Mouse (Mus musculus): ENCODE results near the gene Rai1. TPM values are rescaled to one million over a fixed set of nuclear protein-coding genes. Genes with fewer than 3 reads are reported as not detected.

Rai1 gene
- polyA plus RNA-seq, 1 experiment from 2014 or later = 30.6 TPM

GRCm38 (mm10) chr11:60172074-60172473 is 67.3 kb downstream of the Rai1 start:
- ATAC-seq (ENCODE audit: insufficient number of reproducible peaks, insufficient read depth, low FRiP score, low read depth) = no peak
- peaks cover 53% of the 10 kb centered on the region for H3K4me1 ChIP-seq (ENCODE audit: control insufficient read depth, insufficient read depth, low read length)

GRCm38 (mm10) chr11:60173606-60174184 is 68.9 kb downstream of the Rai1 start:
- Histone ChIP-seq H3K27ac (ENCODE audit: low read length) (no peak overlapping the region), H3K9me3 (ENCODE audit: control insufficient read depth, low read depth, low read length) (no peaks in the 10 kb centered on the region), H3K4me3 (ENCODE audit: low read depth, low read length) (no peak overlapping the region), H3K9ac (replicated peaks; ENCODE audit: low read depth, low read length) (no peak overlapping the region), H3K36me3 (ENCODE audit: control insufficient read depth, insufficient read depth, low read length) (peaks cover 5% of the 10 kb centered on the region; the same call in 1 of the 2 replicates), H3K4me2 (replicated peaks; ENCODE audit: low read depth, low read length) (no peak overlapping the region), H3K27me3 (ENCODE audit: control insufficient read depth, insufficient read depth, low read length) (no peaks in the 10 kb centered on the region), H3K4me1 (ENCODE audit: control insufficient read depth, insufficient read depth, low read length) (peaks cover 53% of the 10 kb centered on the region)
- WGBS = 73% methylated on average over 10 of the region's 10 CpGs
- no peak for ATAC-seq (ENCODE audit: insufficient number of reproducible peaks, insufficient read depth, low FRiP score, low read depth)

More at GRCm38 (mm10) chr11:60172074-60172473, 67.3 kb downstream of the Rai1 start:
- Histone ChIP-seq H3K9me3 (ENCODE audit: control insufficient read depth, low read depth, low read length) (no peaks in the 10 kb centered on the region), H3K27me3 (ENCODE audit: control insufficient read depth, insufficient read depth, low read length) (no peaks in the 10 kb centered on the region), H3K36me3 (ENCODE audit: control insufficient read depth, insufficient read depth, low read length) (peaks cover 5% of the 10 kb centered on the region; the same call in 1 of the 2 replicates), H3K4me2 (replicated peaks; ENCODE audit: low read depth, low read length) (no peak overlapping the region), H3K9ac (replicated peaks; ENCODE audit: low read depth, low read length) (no peak overlapping the region), H3K4me3 (ENCODE audit: low read depth, low read length) (no peak overlapping the region), H3K27ac (ENCODE audit: low read length) (peak overlapping the region; percentile 40)
- WGBS = 72% methylated on average over 3 of the region's 3 CpGs

- under 1% methylated on average over 60 of the region's 66 CpGs for WGBS
- peak; percentile 35 for ATAC-seq (ENCODE audit: insufficient number of reproducible peaks, insufficient read depth, low FRiP score, low read depth)
- peak overlapping the region; percentile 90 for H3K27ac ChIP-seq (ENCODE audit: low read length)
- peak overlapping the region; percentile 60 for H3K4me3 ChIP-seq (ENCODE audit: low read depth, low read length)
- H3K36me3 ChIP-seq (ENCODE audit: control insufficient read depth, insufficient read depth, low read length) = no peaks in the 10 kb centered on the region
- peaks cover 56% of the 10 kb centered on the region for H3K4me1 ChIP-seq (ENCODE audit: control insufficient read depth, insufficient read depth, low read length)
- peak overlapping the region; percentile 59 for H3K9ac ChIP-seq (replicated peaks; ENCODE audit: low read depth, low read length)
- peak overlapping the region; percentile 98 for H3K4me2 ChIP-seq (replicated peaks; ENCODE audit: low read depth, low read length)
- H3K27me3 ChIP-seq (ENCODE audit: control insufficient read depth, insufficient read depth, low read length) = no peaks in the 10 kb centered on the region
- H3K9me3 ChIP-seq (ENCODE audit: control insufficient read depth, low read depth, low read length) = no peaks in the 10 kb centered on the region
Measured at GRCm38 (mm10) chr11:60175371-60176181, 70.8 kb downstream of the Rai1 start.

GRCm38 (mm10) chr11:60176182-60176974 is 71.6 kb downstream of the Rai1 start:
- ATAC-seq (ENCODE audit: insufficient number of reproducible peaks, insufficient read depth, low FRiP score, low read depth) = peak; percentile 39
- Histone ChIP-seq H3K4me2 (replicated peaks; ENCODE audit: low read depth, low read length) (peak overlapping the region; percentile 98), H3K36me3 (ENCODE audit: control insufficient read depth, insufficient read depth, low read length) (no peaks in the 10 kb centered on the region), H3K9ac (replicated peaks; ENCODE audit: low read depth, low read length) (peak overlapping the region; percentile 59), H3K4me3 (ENCODE audit: low read depth, low read length) (peak overlapping the region; percentile 60), H3K27ac (ENCODE audit: low read length) (peak overlapping the region; percentile 90), H3K27me3 (ENCODE audit: control insufficient read depth, insufficient read depth, low read length) (no peaks in the 10 kb centered on the region), H3K4me1 (ENCODE audit: control insufficient read depth, insufficient read depth, low read length) (peaks cover 60% of the 10 kb centered on the region), H3K9me3 (ENCODE audit: control insufficient read depth, low read depth, low read length) (no peaks in the 10 kb centered on the region)
- under 1% methylated on average over 66 of the region's 71 CpGs for WGBS

- H3K9me3 ChIP-seq (ENCODE audit: control insufficient read depth, low read depth, low read length) = no peaks in the 10 kb centered on the region
- peak overlapping the region; percentile 90 for H3K27ac ChIP-seq (ENCODE audit: low read length)
- peak overlapping the region; percentile 98 for H3K4me2 ChIP-seq (replicated peaks; ENCODE audit: low read depth, low read length)
- 1% methylated on average over 42 of the region's 42 CpGs for WGBS
- H3K4me1 ChIP-seq (ENCODE audit: control insufficient read depth, insufficient read depth, low read length) = peaks cover 63% of the 10 kb centered on the region
- H3K9ac ChIP-seq (replicated peaks; ENCODE audit: low read depth, low read length) = peak overlapping the region; percentile 59; the same call in 1 of the 2 replicates
- no peaks in the 10 kb centered on the region for H3K27me3 ChIP-seq (ENCODE audit: control insufficient read depth, insufficient read depth, low read length)
- no peak for ATAC-seq (ENCODE audit: insufficient number of reproducible peaks, insufficient read depth, low FRiP score, low read depth)
- H3K4me3 ChIP-seq (ENCODE audit: low read depth, low read length) = peak overlapping the region; percentile 60
- no peaks in the 10 kb centered on the region for H3K36me3 ChIP-seq (ENCODE audit: control insufficient read depth, insufficient read depth, low read length)
Measured at GRCm38 (mm10) chr11:60176975-60177657, 72.3 kb downstream of the Rai1 start.

- Histone ChIP-seq H3K4me2 (replicated peaks; ENCODE audit: low read depth, low read length) (peak overlapping the region; percentile 98; the same call in 1 of the 2 replicates), H3K4me1 (ENCODE audit: control insufficient read depth, insufficient read depth, low read length) (peaks cover 65% of the 10 kb centered on the region), H3K9me3 (ENCODE audit: control insufficient read depth, low read depth, low read length) (no peaks in the 10 kb centered on the region), H3K36me3 (ENCODE audit: control insufficient read depth, insufficient read depth, low read length) (no peaks in the 10 kb centered on the region), H3K27me3 (ENCODE audit: control insufficient read depth, insufficient read depth, low read length) (no peaks in the 10 kb centered on the region), H3K9ac (replicated peaks; ENCODE audit: low read depth, low read length) (no peak overlapping the region), H3K27ac (ENCODE audit: low read length) (peak overlapping the region; percentile 90; the same call in 1 of the 2 replicates), H3K4me3 (ENCODE audit: low read depth, low read length) (no peak overlapping the region)
- 37% methylated on average over 6 of the region's 6 CpGs for WGBS
- no peak for ATAC-seq (ENCODE audit: insufficient number of reproducible peaks, insufficient read depth, low FRiP score, low read depth)
Measured at GRCm38 (mm10) chr11:60178005-60178404, 73.2 kb downstream of the Rai1 start.

GRCm38 (mm10) chr11:60178506-60178905 is 73.7 kb downstream of the Rai1 start:
- H3K36me3 ChIP-seq (ENCODE audit: control insufficient read depth, insufficient read depth, low read length) = no peaks in the 10 kb centered on the region
- peaks cover 68% of the 10 kb centered on the region for H3K4me1 ChIP-seq (ENCODE audit: control insufficient read depth, insufficient read depth, low read length)
- no peak overlapping the region for H3K9ac ChIP-seq (replicated peaks; ENCODE audit: low read depth, low read length)
- no peaks in the 10 kb centered on the region for H3K27me3 ChIP-seq (ENCODE audit: control insufficient read depth, insufficient read depth, low read length)
- no peak for ATAC-seq (ENCODE audit: insufficient number of reproducible peaks, insufficient read depth, low FRiP score, low read depth)
- H3K9me3 ChIP-seq (ENCODE audit: control insufficient read depth, low read depth, low read length) = no peaks in the 10 kb centered on the region
- no peak overlapping the region for H3K4me3 ChIP-seq (ENCODE audit: low read depth, low read length)
- H3K27ac ChIP-seq (ENCODE audit: low read length) = peak overlapping the region; percentile 90; the same call in 1 of the 2 replicates
- H3K4me2 ChIP-seq (replicated peaks; ENCODE audit: low read depth, low read length) = no peak overlapping the region
